Mouse (Mus musculus): ENCODE measurements around the gene Gpt2. TPM values are rescaled to one million over a fixed set of nuclear protein-coding genes. Genes with fewer than 3 reads are reported as not detected.
A peak's percentile ranks its signal among the peaks of the same experiment; 100 is the strongest.

Gene Gpt2
- polyA plus RNA-seq, 1 experiment: 6.1 TPM

DNA sequence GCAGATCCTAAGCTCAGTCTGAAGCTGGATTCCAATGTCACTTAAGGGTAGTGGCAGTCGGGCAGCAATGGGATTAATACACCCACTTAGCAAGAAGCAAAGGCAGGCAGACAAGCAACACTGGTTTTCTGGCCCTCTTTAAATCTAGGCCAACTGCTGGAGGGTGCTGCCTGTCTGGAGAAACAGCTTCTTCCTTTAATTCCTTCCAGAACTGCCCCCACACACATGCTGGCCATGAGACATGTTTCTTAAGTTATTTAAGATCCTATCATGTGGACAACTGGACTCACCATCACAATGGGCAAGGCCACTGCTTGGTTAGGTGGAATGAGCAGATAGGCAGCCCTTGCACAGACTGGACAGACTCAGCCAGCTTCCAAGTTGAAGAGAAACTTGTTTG is 41.8 kb downstream of the Gpt2 start:
- Histone ChIP-seq H3K27ac (ENCODE audit: insufficient read depth, low read depth, low read length) (no peak overlapping the region), H3K4me3 (ENCODE audit: insufficient read depth, low read length) (no peak overlapping the region), H3K4me1 (ENCODE audit: control insufficient read depth, insufficient read depth, low read length) (peaks cover 42% of the 10 kb centered on the region)
- TF ChIP-seq CTCF (IDR thresholded peaks at IDR 0.05; ENCODE audit: low read depth, low read length): no peak

DNA sequence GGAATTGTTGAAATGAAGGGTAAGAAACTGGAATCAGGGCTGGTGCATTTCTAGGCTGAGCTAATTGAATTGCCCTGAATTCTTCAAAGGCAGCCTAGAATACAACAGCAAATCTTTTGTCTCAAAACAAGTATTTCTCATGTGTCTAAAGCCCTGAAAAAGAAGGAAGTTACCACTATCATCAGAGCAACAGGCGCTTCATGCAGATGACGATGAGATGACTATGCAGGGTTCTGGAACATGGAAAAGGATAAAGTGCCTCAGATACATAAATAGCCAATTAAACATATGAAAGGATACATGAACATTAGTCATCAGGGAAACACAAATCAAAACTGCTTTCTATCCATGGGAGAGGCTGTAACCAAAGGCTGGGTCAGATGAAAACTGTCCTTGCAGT is 44.0 kb downstream of the Gpt2 start:
- Histone ChIP-seq H3K4me1 (ENCODE audit: control insufficient read depth, insufficient read depth, low read length) (peaks cover 33% of the 10 kb centered on the region), H3K4me3 (ENCODE audit: insufficient read depth, low read length) (no peak overlapping the region), H3K27ac (ENCODE audit: insufficient read depth, low read depth, low read length) (0 out of 2 replicates have a peak overlapping the region, but pooled peaks have one; percentile 4)
- no peak for TF ChIP-seq CTCF (IDR thresholded peaks at IDR 0.05; ENCODE audit: low read depth, low read length)
- TF ChIP-seq POLR2A (IDR thresholded peaks at IDR 0.05; ENCODE audit: borderline replicate concordance, low read depth, low read length): no peak

DNA sequence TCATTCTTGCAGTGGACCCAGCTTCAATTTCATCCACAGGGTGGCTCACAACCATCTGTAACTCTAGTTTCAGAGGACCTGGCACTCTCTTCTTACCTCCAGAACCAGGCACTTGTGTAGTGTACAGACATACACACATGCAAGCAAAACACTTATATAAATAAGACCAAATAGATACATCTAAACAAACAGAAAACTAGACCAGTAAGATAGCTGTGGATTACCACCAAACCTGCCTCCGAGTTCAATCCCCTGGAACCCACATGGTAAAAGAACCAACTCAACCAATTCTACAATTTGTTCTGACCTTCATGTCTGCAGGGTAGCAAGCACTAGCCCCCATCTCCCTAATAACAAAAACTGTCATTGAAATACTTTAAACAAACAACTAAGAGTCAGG is 59.6 kb downstream of the Gpt2 start:
- H3K4me1 ChIP-seq (ENCODE audit: control insufficient read depth, insufficient read depth, low read length): peaks cover 6% of the 10 kb centered on the region
- TF ChIP-seq POLR2A (IDR thresholded peaks at IDR 0.05; ENCODE audit: borderline replicate concordance, low read depth, low read length) (no peak), CTCF (IDR thresholded peaks at IDR 0.05; ENCODE audit: low read depth, low read length) (no peak)
- no peak overlapping the region for H3K27ac ChIP-seq (ENCODE audit: insufficient read depth, low read depth, low read length)
- no peak overlapping the region for H3K4me3 ChIP-seq (ENCODE audit: insufficient read depth, low read length)

DNA sequence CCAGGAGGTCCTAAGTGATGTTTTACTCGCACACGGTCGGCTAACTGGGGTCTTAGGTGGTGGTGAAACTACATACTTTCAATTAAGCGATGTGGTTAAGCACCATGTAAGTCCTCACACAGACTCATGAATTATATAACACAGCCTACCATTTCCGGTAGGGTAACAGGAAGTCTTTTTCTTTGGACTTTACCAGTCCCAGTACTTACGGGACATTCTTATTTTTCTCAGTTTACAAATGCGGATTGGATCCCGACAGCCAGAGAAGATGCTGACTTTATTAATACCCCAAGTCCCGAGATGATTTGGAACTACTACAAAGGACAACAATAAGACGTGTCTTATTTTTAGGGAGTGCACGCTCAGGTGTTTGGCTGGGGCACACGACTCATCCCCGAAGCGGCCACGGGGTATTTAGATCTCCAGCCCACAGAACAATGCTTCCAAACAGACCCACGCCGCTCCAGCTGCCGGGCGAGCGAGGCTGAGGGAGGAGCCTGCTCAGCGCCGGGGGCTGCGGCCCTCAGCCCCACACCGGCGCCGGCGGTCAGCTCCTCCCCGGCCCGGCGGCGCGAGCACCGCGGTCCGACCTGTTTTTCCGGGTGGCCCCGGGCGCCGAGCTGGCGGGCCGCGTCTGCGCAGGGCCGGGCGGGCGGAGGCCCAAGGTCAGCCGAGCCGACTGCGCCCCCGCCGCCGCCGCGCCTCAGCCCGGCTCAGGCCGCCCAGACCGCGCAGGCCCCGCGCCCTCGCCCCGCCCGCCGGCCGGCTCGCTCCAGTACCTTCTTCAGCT is 62.2 kb downstream of the Gpt2 start:
- TF ChIP-seq CTCF (IDR thresholded peaks at IDR 0.05; ENCODE audit: low read depth, low read length) (no peak), POLR2A (IDR thresholded peaks at IDR 0.05; ENCODE audit: borderline replicate concordance, low read depth, low read length) (no peak)
- Histone ChIP-seq H3K27ac (ENCODE audit: insufficient read depth, low read depth, low read length) (peak overlapping the region; percentile 77), H3K4me1 (ENCODE audit: control insufficient read depth, insufficient read depth, low read length) (peaks cover 14% of the 10 kb centered on the region), H3K4me3 (ENCODE audit: insufficient read depth, low read length) (peak overlapping the region; percentile 100)

DNA sequence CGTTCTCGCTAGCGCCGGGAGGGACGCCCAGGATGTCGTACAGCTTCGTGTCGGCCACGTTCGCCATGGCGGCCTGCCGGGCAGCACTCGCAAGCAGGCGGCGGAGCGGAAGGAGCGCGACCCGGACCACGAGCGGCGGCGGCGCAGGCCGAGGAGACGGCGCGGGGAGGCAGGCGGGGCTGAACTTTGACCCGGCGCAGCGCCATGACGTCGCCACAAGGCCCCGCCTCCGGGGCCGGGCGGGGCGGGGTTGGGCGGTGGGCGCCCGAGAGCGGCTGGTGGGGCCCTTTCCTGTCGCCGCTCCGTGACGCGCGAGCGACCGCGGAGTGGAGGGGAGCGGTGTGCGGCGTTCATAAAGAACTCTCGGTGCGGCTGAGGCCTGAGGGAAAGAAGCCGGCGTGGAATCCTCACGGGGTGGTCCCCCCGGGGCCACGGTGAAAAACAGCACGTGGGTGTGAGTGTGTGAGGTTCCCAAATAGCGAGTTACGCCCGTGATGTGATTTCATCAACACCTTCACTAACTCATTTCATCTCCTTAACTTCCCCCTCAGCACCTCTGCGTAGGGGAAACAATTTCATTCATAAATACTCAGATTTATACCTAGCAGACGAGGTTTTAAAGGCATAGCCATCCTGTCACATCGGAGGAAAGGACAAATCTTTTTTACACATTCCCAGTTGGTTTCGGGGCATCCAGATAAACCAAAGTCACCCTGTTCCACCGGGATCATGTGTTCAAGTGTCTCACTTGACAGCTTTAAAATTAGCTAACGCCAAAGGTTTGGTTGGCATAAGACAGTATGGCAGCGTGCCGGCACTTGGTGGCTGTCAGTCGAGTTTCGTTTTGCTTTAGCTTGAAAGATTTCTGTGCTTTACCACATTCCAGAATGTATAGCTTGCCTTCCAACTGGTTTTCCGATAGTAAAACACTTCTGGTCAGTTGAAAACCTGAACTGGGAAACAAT is 63.1 kb downstream of the Gpt2 start, which contains the start of gene Dnaja2:
Gene Dnaja2 (minus strand): TSS at position 164 of the 965 bp plus-strand sequence.
- H3K4me1 ChIP-seq (ENCODE audit: control insufficient read depth, insufficient read depth, low read length): peaks cover 17% of the 10 kb centered on the region
- H3K4me3 ChIP-seq (ENCODE audit: insufficient read depth, low read length): peak within 1 kb of the TSS; percentile 100
- TF ChIP-seq POLR2A (IDR thresholded peaks at IDR 0.05; ENCODE audit: borderline replicate concordance, low read depth, low read length) (no peak), CTCF (IDR thresholded peaks at IDR 0.05; ENCODE audit: low read depth, low read length) (no peak)
- peak within 1 kb of the TSS; percentile 77 for H3K27ac ChIP-seq (ENCODE audit: insufficient read depth, low read depth, low read length)

DNA sequence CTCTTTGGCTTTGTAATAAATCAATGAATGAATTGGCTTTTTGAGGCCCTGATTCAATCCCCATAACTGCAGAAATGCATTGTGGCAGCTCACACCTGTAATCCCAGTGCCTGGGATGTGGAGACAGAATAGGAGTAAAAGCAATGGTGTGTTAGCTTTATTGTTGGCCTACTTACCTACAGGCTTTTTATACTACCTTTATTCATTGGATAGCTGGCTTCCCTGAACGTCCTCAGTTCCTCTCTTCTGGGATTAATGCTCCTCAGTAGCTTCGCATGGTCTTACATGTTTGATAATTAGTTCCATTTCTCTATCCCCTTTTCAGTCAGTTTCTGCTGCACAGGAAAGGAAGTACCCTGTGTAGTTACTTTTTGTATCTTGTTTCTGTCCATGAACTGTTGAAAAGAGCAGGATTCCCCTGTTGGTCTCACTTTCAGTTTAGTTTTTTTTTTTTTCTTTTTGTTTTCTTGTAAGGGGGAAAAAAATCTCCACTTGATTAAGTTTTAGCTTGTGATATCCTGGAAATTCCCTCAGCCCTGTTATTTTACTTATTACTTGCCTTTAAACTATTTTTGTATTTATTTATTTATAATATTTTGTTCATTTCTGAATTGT is 64.7 kb downstream of the Gpt2 start:
- H3K4me1 ChIP-seq (ENCODE audit: control insufficient read depth, insufficient read depth, low read length): peaks cover 19% of the 10 kb centered on the region
- TF ChIP-seq POLR2A (IDR thresholded peaks at IDR 0.05; ENCODE audit: borderline replicate concordance, low read depth, low read length) (no peak), CTCF (IDR thresholded peaks at IDR 0.05; ENCODE audit: low read depth, low read length) (no peak)
- H3K4me3 ChIP-seq (ENCODE audit: insufficient read depth, low read length): peak overlapping the region; percentile 32
- peak overlapping the region; percentile 79 for H3K27ac ChIP-seq (ENCODE audit: insufficient read depth, low read depth, low read length)

DNA sequence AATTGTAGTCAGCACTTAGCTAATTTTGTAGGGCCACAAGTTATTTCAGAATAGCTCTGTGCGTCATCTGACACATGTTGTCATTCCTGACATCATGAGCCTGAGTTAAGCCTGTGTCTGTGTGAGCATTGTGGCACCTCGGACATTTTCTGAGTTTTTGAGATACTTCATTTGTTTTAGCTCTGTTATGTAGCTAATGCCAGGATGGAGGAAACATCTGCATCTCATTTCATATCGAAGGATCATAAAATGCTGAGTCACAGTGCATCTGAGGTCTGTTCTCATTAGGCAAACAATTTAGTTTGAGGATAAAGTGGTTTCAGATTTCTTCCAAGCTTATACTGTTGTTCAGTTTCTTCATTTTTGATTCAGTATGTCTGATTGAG is 65.2 kb downstream of the Gpt2 start:
- no peak for TF ChIP-seq CTCF (IDR thresholded peaks at IDR 0.05; ENCODE audit: low read depth, low read length)
- TF ChIP-seq POLR2A (IDR thresholded peaks at IDR 0.05; ENCODE audit: borderline replicate concordance, low read depth, low read length): no peak
- peaks cover 19% of the 10 kb centered on the region for H3K4me1 ChIP-seq (ENCODE audit: control insufficient read depth, insufficient read depth, low read length)
- H3K4me3 ChIP-seq (ENCODE audit: insufficient read depth, low read length): no peak overlapping the region
- H3K27ac ChIP-seq (ENCODE audit: insufficient read depth, low read depth, low read length): peak overlapping the region; percentile 54

DNA sequence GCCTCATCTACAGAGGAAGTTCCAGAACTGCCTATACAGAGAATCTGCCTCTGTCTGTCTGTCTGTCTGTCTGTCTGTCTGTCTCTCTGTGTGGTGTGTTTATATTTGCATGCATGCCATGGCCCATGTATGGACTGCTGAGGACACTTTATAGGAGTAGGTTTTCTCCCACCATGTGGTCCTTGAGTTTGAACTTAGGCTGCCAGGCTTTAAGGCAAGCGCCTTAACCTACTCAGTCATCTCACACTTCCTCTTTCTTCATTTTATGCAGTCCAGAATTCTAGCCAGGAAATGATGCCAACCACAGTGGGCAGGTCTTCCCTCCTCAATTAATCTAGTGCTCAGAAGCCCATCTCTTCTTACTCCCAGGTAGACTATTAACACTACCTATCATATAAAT is 66.8 kb downstream of the Gpt2 start:
- TF ChIP-seq CTCF (IDR thresholded peaks at IDR 0.05; ENCODE audit: low read depth, low read length) (no peak), POLR2A (IDR thresholded peaks at IDR 0.05; ENCODE audit: borderline replicate concordance, low read depth, low read length) (no peak)
- Histone ChIP-seq H3K4me3 (ENCODE audit: insufficient read depth, low read length) (no peak overlapping the region), H3K4me1 (ENCODE audit: control insufficient read depth, insufficient read depth, low read length) (peaks cover 17% of the 10 kb centered on the region), H3K27ac (ENCODE audit: insufficient read depth, low read depth, low read length) (peak overlapping the region; percentile 55)

DNA sequence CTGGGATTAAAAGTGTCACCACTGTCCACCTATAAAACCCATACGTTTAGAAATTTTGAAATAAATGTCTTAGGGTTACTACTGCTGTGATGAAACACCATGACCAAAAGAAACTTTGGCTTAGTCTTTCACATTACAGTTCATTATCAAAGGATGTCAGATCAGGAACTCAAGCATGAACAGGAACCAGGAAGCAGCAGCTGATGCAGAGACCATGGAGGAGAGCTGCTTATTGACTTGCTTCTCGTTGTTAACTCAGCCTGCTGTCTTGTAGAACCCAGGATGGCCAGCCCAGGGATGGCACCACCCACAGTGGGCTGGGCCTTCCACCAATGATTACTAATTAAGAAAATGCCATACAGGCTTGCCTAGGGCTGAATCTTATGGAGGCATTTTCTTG is 67.6 kb downstream of the Gpt2 start:
- peaks cover 17% of the 10 kb centered on the region for H3K4me1 ChIP-seq (ENCODE audit: control insufficient read depth, insufficient read depth, low read length)
- H3K27ac ChIP-seq (ENCODE audit: insufficient read depth, low read depth, low read length): 0 out of 2 replicates have a peak overlapping the region, but pooled peaks have one; percentile 27
- no peak overlapping the region for H3K4me3 ChIP-seq (ENCODE audit: insufficient read depth, low read length)
- no peak for TF ChIP-seq CTCF (IDR thresholded peaks at IDR 0.05; ENCODE audit: low read depth, low read length)
- TF ChIP-seq POLR2A (IDR thresholded peaks at IDR 0.05; ENCODE audit: borderline replicate concordance, low read depth, low read length): no peak

Data from bone marrow macrophage, adult 2 months (primary cell).